Mouse (Mus musculus) neural tube, embryonic 11.5 days (tissue): Measurements from ENCODE around the gene Pitpnm3. TPM values are rescaled to one million over a fixed set of nuclear protein-coding genes. Genes with fewer than 3 reads are reported as not detected.
"Not testable (repeated sequence)": the region's sequence is repeated elsewhere in the genome, so short reads cannot be mapped to it uniquely, and the experiment has no call there.

Source experiments
- ATAC-seq: fragments of 200-750 bp; cut with Nextera tagmentation; 2 replicates; pipeline ENCODE4 v1.8.0; 2017; ENCODE audit warnings: moderate number of reproducible peaks, mild to moderate bottlenecking, moderate TSS enrichment, moderate library complexity; ENCODE audit not compliant: insufficient read depth, low FRiP score, low TSS enrichment
- DNase-seq: peaks from one replicate; pipeline ENCODE4 v3.0.0-alpha.2; 2015; ENCODE audit warnings: low spot score
- H3K27ac ChIP-seq: fragments of 300-500 bp; sonication (generic); 2 replicates; pipeline ENCODE4 v1.5.1; 2014; ENCODE audit warnings: low read depth, mild to moderate bottlenecking, low read length
- H3K27me3 ChIP-seq: fragments of 300-500 bp; sonication (generic); 2 replicates; pipeline ENCODE4 v1.6.1; 2014; ENCODE audit warnings: mild to moderate bottlenecking, low read length, mixed read lengths; ENCODE audit not compliant: control insufficient read depth, insufficient read depth
- H3K36me3 ChIP-seq: fragments of 300-500 bp; sonication (generic); 2 replicates; pipeline ENCODE4 v1.6.1; 2014; ENCODE audit warnings: mild to moderate bottlenecking, low read length, moderate library complexity, mixed read lengths; ENCODE audit not compliant: control insufficient read depth, insufficient read depth
- H3K4me1 ChIP-seq: fragments of 300-500 bp; sonication (generic); 2 replicates; pipeline ENCODE4 v1.6.1; 2014; ENCODE audit warnings: low read length, mixed read lengths; ENCODE audit not compliant: control insufficient read depth, insufficient read depth
- H3K4me2 ChIP-seq: fragments of 300-500 bp; sonication (generic); 2 replicates; pipeline ENCODE4 v1.6.1; 2014; ENCODE audit warnings: low read depth, mild to moderate bottlenecking, moderate library complexity
- H3K4me3 ChIP-seq: fragments of 300-500 bp; sonication (generic); 2 replicates; pipeline ENCODE4 v1.5.1; 2014; ENCODE audit warnings: low read depth, low read length
- H3K9ac ChIP-seq: fragments of 300-500 bp; sonication (generic); 2 replicates; pipeline ENCODE4 v1.6.1; 2014; ENCODE audit warnings: mild to moderate bottlenecking, low read length
- H3K9me3 ChIP-seq: fragments of 300-500 bp; sonication (generic); 2 replicates; pipeline ENCODE4 v1.6.1; 2016; ENCODE audit warnings: low read length; ENCODE audit not compliant: control insufficient read depth
- WGBS: fragments of 180-500 bp; shearing (Covaris S2); extraction: QIAGEN DNeasy Blood & Tissue Kit; methylation state at CpG from one replicate; pipeline ENCODE4 v1.1.7; 2014; 5-methylcytosine and 5-hydroxymethylcytosine counted together
- polyA plus RNA-seq: library from polyadenylated mRNA; unstranded; fragments of >200 nt; fragmentation: Nextera tagmentation; extraction: Ambion mirVana; gene quantifications from 2 replicates; pipeline ENCODE4 v1.2.1, GENCODE M21; 2014

Pitpnm3 gene
- 0.23 and 0.31 TPM in 2 replicates for polyA plus RNA-seq

GRCm38 (mm10) chr11:72135383-72136158, at the start of gene Pitpnm3:
TSS of gene Pitpnm3 (minus strand) at chr11:72135778.
- under 1% methylated on average over 55 of the region's 107 CpGs for WGBS
- Histone ChIP-seq H3K4me3 (peak within 1 kb of the TSS; percentile 63), H3K9ac (peak within 1 kb of the TSS; percentile 67), H3K36me3 (no peaks in the 10 kb centered on the region), H3K27ac (no peak within 1 kb of the TSS), H3K9me3 (no peaks in the 10 kb centered on the region), H3K4me2 (peak within 1 kb of the TSS; percentile 99), H3K4me1 (peaks cover 6% of the 10 kb centered on the region; the same call in 1 of the 2 replicates), H3K27me3 (peaks cover 39% of the 10 kb centered on the region)
- no peak for ATAC-seq
- no peak for DNase-seq

- Histone ChIP-seq H3K4me3 (no peak overlapping the region), H3K36me3 (peaks cover 5% of the 10 kb centered on the region), H3K9ac (no peak overlapping the region), H3K4me2 (no peak overlapping the region), H3K9me3 (no peaks in the 10 kb centered on the region), H3K27me3 (no peaks in the 10 kb centered on the region), H3K4me1 (no peaks in the 10 kb centered on the region), H3K27ac (no peak overlapping the region)
- no peak for DNase-seq
- 93% methylated on average over 4 of the region's 4 CpGs for WGBS
- ATAC-seq, result no peak
Measured at GRCm38 (mm10) chr11:72184252-72184651, 48.7 kb upstream of the Pitpnm3 start.

- DNase-seq (no peak), ATAC-seq (no peak)
- Histone ChIP-seq H3K9ac (no peak overlapping the region), H3K4me3 (no peak overlapping the region), H3K27ac (no peak overlapping the region), H3K4me2 (no peak overlapping the region), H3K9me3 (no peaks in the 10 kb centered on the region), H3K27me3 (no peaks in the 10 kb centered on the region), H3K4me1 (no peaks in the 10 kb centered on the region), H3K36me3 (peaks cover 6% of the 10 kb centered on the region)
- WGBS, result 93% methylated on average over 4 of the region's 4 CpGs
Measured at GRCm38 (mm10) chr11:72181136-72181535, 45.6 kb upstream of the Pitpnm3 start.

- 85% methylated on average over 5 of the region's 5 CpGs for WGBS
- no peak for DNase-seq
Measured at GRCm38 (mm10) chr11:72180556-72180955, 45.0 kb upstream of the Pitpnm3 start.

GRCm38 (mm10) chr11:72176553-72176952, 41.0 kb upstream of the Pitpnm3 start:
- DNase-seq, result peak; percentile 32
- no peak overlapping the region for H3K4me3 ChIP-seq
- no peaks in the 10 kb centered on the region for H3K9me3 ChIP-seq
- WGBS, result 32% methylated on average over 3 of the region's 3 CpGs
- no peak overlapping the region for H3K4me2 ChIP-seq
- no peak for ATAC-seq
- no peak overlapping the region for H3K9ac ChIP-seq
- H3K36me3 ChIP-seq, result peaks cover 7% of the 10 kb centered on the region
- H3K27me3 ChIP-seq, result no peaks in the 10 kb centered on the region
- no peaks in the 10 kb centered on the region for H3K4me1 ChIP-seq
- no peak overlapping the region for H3K27ac ChIP-seq

More at GRCm38 (mm10) chr11:72180556-72180955, 45.0 kb upstream of the Pitpnm3 start:
- no peaks in the 10 kb centered on the region for H3K27me3 ChIP-seq
- H3K4me1 ChIP-seq, result no peaks in the 10 kb centered on the region
- H3K4me2 ChIP-seq, result no peak overlapping the region
- no peak overlapping the region for H3K9ac ChIP-seq
- no peak overlapping the region for H3K4me3 ChIP-seq
- no peaks in the 10 kb centered on the region for H3K9me3 ChIP-seq
- H3K27ac ChIP-seq, result no peak overlapping the region
- ATAC-seq, result no peak
- peaks cover 6% of the 10 kb centered on the region for H3K36me3 ChIP-seq

GRCm38 (mm10) chr11:72175966-72176365, 40.4 kb upstream of the Pitpnm3 start:
- Histone ChIP-seq H3K36me3 (peaks cover 6% of the 10 kb centered on the region), H3K4me2 (no peak overlapping the region), H3K9me3 (no peaks in the 10 kb centered on the region), H3K9ac (no peak overlapping the region), H3K4me1 (no peaks in the 10 kb centered on the region), H3K27me3 (no peaks in the 10 kb centered on the region), H3K4me3 (no peak overlapping the region), H3K27ac (no peak overlapping the region)
- ATAC-seq (no peak), DNase-seq (no peak)
- 82% methylated on average over 5 of the region's 5 CpGs for WGBS

- Histone ChIP-seq H3K36me3 (peaks cover 6% of the 10 kb centered on the region), H3K27ac (no peak overlapping the region), H3K9me3 (no peaks in the 10 kb centered on the region), H3K4me3 (no peak overlapping the region), H3K27me3 (no peaks in the 10 kb centered on the region), H3K4me1 (no peaks in the 10 kb centered on the region), H3K4me2 (no peak overlapping the region), H3K9ac (no peak overlapping the region)
- DNase-seq (no peak), ATAC-seq (no peak)
- 92% methylated on average over 6 of the region's 6 CpGs for WGBS
Measured at GRCm38 (mm10) chr11:72174721-72175120, 39.1 kb upstream of the Pitpnm3 start.

- H3K9ac ChIP-seq, result no peak overlapping the region
- no peaks in the 10 kb centered on the region for H3K4me1 ChIP-seq
- no peak overlapping the region for H3K4me3 ChIP-seq
- no peak overlapping the region for H3K27ac ChIP-seq
- peaks cover 6% of the 10 kb centered on the region for H3K36me3 ChIP-seq
- WGBS, result 89% methylated on average over 5 of the region's 5 CpGs
- H3K9me3 ChIP-seq, result no peaks in the 10 kb centered on the region
- no peaks in the 10 kb centered on the region for H3K27me3 ChIP-seq
- ATAC-seq, result no peak
- DNase-seq, result no peak
- H3K4me2 ChIP-seq, result no peak overlapping the region
Measured at GRCm38 (mm10) chr11:72173506-72173905, 37.9 kb upstream of the Pitpnm3 start.

- DNase-seq, H3K27me3 ChIP-seq, H3K4me3 ChIP-seq, H3K36me3 ChIP-seq, H3K4me1 ChIP-seq, H3K9ac ChIP-seq, ATAC-seq, H3K9me3 ChIP-seq, H3K4me2 ChIP-seq, H3K27ac ChIP-seq: not testable (repeated sequence)
- 42% methylated on average over 4 of the region's 4 CpGs for WGBS
Measured at GRCm38 (mm10) chr11:72171906-72172305, 36.3 kb upstream of the Pitpnm3 start.
